Mouse (Mus musculus): ENCODE data around the gene Olfr1317.

The Olfr1317 gene

DNA sequence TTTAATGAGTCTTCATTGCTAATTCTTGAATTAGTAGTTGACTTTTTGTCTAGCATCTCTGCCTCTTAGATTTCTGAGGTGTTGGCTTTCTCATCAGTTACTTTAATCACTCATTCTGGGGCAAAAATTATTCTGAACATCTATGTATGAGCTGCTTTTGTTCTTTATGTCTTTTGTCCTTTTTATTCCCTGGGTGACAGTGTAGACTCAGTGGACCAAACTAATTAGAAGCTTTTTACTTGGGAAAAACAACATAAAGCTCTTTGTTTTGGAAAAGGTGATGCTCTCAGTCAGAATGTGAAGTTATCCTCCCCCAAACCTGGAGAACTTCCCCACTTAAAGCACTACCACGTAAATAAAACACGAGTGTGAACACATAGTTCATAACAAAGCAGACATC lies at the start of gene Olfr1317:
Olfr1317 (plus strand) TSS at position 301 of the 400 bp plus-strand sequence.
- DNase-seq: no peak

DNA sequence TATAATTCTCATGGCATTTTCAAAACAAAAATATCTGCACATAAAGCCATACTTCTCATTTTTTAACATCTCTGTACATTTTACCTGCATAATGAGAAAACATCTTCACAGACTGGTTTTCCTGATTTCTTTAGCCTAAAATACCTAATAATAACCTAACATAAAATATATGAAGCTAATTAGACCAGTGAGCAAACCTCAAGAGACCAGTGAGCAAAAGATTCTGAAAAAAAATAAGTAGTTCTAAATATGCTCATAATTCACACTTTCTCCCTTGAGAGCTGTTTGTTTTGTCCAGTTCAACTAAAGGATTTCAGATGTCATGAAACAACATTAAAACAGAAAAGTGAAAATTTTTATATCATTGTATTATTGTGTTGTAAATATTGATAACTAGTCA lies 43.4 kb upstream of the Olfr1317 start, which contains the start of gene Olfr1314:
Olfr1314 (minus strand) TSS at position 101 of the 400 bp plus-strand sequence.
- DNase-seq: no peak

DNA sequence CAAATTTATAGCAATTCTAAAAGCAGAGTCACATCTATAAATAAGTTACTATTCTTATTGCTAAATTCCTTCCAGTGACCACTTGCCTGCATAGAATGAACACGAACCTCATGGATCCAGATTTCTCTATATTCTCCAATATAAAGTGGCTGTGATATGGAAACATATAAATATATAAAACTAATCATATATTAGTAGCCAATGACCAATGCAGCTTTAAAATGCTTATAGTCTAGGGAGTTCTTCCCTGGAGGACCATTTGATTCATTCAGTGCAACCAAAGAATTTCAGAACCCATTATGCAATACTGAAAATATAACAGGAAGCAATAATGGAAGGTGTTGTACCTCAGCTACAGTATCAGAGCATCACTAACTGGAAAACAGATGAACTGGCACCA lies 24.8 kb upstream of the Olfr1317 start, which contains the start of gene Olfr1315-ps1:
Olfr1315-ps1 (minus strand) TSS at position 101 of the 400 bp plus-strand sequence.
- DNase-seq: no peak

DNA sequence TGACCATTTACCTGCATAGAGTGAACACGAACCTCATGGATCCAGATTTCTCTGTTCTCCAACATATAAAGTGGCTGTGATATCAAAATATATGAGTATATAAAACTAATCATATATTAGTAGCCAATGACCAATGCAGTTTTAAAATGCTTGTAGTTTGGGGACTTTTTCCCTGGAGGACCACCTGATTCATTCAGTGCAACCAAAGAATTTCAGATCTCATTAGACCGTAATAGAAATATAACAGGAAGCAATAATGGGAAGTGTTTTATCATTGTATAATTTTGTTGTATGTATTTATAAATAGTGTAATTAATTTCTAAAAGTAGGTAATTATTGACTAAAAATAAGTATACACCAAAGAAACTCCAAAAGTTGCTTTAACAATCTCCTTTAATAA lies 5.3 kb upstream of the Olfr1317 start, which contains the start of gene Olfr1316:
Olfr1316 (minus strand) TSS at position 101 of the 400 bp plus-strand sequence.
- no peak for DNase-seq

GRCm38 (mm10) chr2:112153898-112154297 lies 13.8 kb downstream of the Olfr1317 start, which contains the start of gene Olfr1318:
Gene Olfr1318 (plus strand): TSS chr2:112154198.
- no peak for DNase-seq
